Mouse (Mus musculus) lung, postnatal 0 days (tissue): ENCODE results near the gene Mmp11. TPM values are rescaled to one million over a fixed set of nuclear protein-coding genes. Genes with fewer than 3 reads are reported as not detected.
A peak's percentile ranks its signal among the peaks of the same experiment; 100 is the strongest.

ENCODE experiments used
- ATAC-seq: fragments of 200-750 bp; cut with Nextera tagmentation; 2 replicates; pipeline ENCODE4 v1.8.0; 2017; ENCODE audit warnings: moderate library complexity
- DNase-seq: peaks from one replicate; pipeline ENCODE4 v3.0.0-alpha.2; 2016; ENCODE audit warnings: low spot score
- H3K27ac ChIP-seq: fragments of 300-500 bp; sonication (generic); 2 replicates; pipeline ENCODE4 v1.5.1; 2014; ENCODE audit warnings: antibody characterized with exemption, mild to moderate bottlenecking, low read length, mixed read lengths
- H3K27me3 ChIP-seq: fragments of 300-500 bp; sonication (generic); replicated peaks from 2 replicates; pipeline ENCODE4 v1.6.1; 2014; ENCODE audit warnings: low read length, mixed read lengths; ENCODE audit not compliant: insufficient read depth
- H3K36me3 ChIP-seq: fragments of 300-500 bp; sonication (generic); 2 replicates; pipeline ENCODE4 v1.6.1; 2014; ENCODE audit warnings: low read length, mixed read lengths; ENCODE audit not compliant: insufficient read depth
- H3K4me1 ChIP-seq: fragments of 300-500 bp; sonication (generic); 2 replicates; pipeline ENCODE4 v1.6.1; 2014; ENCODE audit warnings: antibody characterized with exemption, low read depth, low read length, mixed read lengths; ENCODE audit not compliant: insufficient read depth
- H3K4me2 ChIP-seq: fragments of 300-500 bp; sonication (generic); replicated peaks from 2 replicates; pipeline ENCODE4 v1.6.1; 2014; ENCODE audit warnings: low read depth, mild to moderate bottlenecking, low read length, moderate library complexity, mixed read lengths
- H3K4me3 ChIP-seq: fragments of 300-500 bp; sonication (generic); 2 replicates; pipeline ENCODE4 v1.5.1; 2014; ENCODE audit warnings: low read depth, low read length
- H3K9ac ChIP-seq: fragments of 300-500 bp; sonication (generic); replicated peaks from 2 replicates; pipeline ENCODE4 v1.6.1; 2014; ENCODE audit warnings: low read depth, mild to moderate bottlenecking
- H3K9me3 ChIP-seq: fragments of 300-500 bp; sonication (generic); 2 replicates; pipeline ENCODE4 v1.6.1; 2016; ENCODE audit warnings: low read length, mixed read lengths
- CTCF ChIP-seq: IDR thresholded peaks from 2 replicates; pipeline ENCODE4 v1.5.1; 2016; ENCODE audit warnings: antibody characterized with exemption, mild to moderate bottlenecking
- EP300 ChIP-seq: IDR thresholded peaks from 2 replicates; pipeline ENCODE4 v1.6.1; 2016; ENCODE audit warnings: antibody characterized with exemption, mild to moderate bottlenecking, control low read depth
- WGBS: fragments of 180-500 bp; shearing (Covaris S2); extraction: QIAGEN DNeasy Blood & Tissue Kit; methylation state at CpG from one replicate; pipeline ENCODE4 v1.1.7; 2014; 5-methylcytosine and 5-hydroxymethylcytosine counted together
- polyA plus RNA-seq: library from polyadenylated mRNA; unstranded; fragments of >200 nt; fragmentation: Nextera tagmentation; extraction: Ambion mirVana; gene quantifications from 2 replicates; pipeline ENCODE4 v1.2.1, GENCODE M21; 2015

Gene Mmp11
- polyA plus RNA-seq, 1 experiment from 2014 or later, result 118 TPM

GRCm38 (mm10) chr10:75921726-75922560 lies 14.4 kb downstream of the Mmp11 start:
- H3K4me1 ChIP-seq, result peaks cover 21% of the 10 kb centered on the region; the same call in 1 of the 2 replicates
- H3K9ac ChIP-seq, result peak overlapping the region; percentile 76
- WGBS, result 3% methylated on average over 22 of the region's 22 CpGs
- H3K9me3 ChIP-seq, result no peaks in the 10 kb centered on the region
- H3K36me3 ChIP-seq, result no peaks in the 10 kb centered on the region
- TF ChIP-seq CTCF (no peak), EP300 (no peak)
- ATAC-seq, result peak; percentile 12; the same call in 1 of the 2 replicates
- H3K4me3 ChIP-seq, result peak overlapping the region; percentile 98
- H3K27me3 ChIP-seq, result no peaks in the 10 kb centered on the region
- peak overlapping the region; percentile 86 for H3K4me2 ChIP-seq
- H3K27ac ChIP-seq, result peak overlapping the region; percentile 94
- DNase-seq, result peak; percentile 60

DNA sequence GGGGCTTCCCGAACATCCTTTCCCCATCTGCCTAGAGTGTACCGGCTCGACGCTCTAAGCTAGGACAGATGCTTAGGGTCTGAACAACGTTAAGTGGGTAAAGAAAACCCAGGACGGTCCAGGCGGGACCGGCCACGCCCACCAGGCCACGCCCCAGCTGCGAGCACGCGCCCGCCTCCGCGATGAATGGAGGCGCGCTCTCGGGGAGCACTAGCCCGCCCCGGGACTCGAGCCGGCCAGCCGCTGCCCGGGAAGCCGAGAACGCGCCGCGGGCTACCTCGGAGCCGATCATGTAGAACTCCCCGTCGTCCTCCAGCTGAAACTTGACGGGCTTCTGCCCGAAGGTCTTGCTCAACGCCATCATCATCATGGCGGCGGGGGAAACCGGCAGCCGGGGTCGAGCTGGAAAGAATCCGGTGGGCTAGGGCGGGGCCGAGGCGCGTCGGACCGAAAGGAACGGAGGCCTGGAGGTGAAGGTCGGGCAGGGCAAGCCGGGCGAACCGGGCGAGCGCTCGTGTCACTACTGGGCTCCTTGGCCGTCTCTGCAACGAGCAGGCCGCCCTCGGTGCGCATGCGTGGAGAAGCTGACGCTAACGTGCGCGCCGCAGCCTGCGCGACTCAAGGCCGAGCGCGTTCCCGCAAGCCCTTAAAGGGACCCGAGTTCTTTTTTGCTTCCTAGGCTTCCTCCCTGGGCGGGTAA lies 15.1 kb downstream of the Mmp11 start, which contains the start of gene Smarcb1:
Gene Smarcb1, minus strand, starts transcription at position 592 of the 700 bp plus-strand sequence.
- H3K4me2 ChIP-seq, result peak within 1 kb of the TSS; percentile 86
- peak within 1 kb of the TSS; percentile 94 for H3K27ac ChIP-seq
- no peaks in the 10 kb centered on the region for H3K36me3 ChIP-seq
- H3K27me3 ChIP-seq, result no peaks in the 10 kb centered on the region
- peak; percentile 99 for DNase-seq
- H3K4me3 ChIP-seq, result peak within 1 kb of the TSS; percentile 98
- TF ChIP-seq CTCF (no peak), EP300 (no peak)
- under 1% methylated on average over 69 of the region's 76 CpGs for WGBS
- peak within 1 kb of the TSS; percentile 76 for H3K9ac ChIP-seq
- no peaks in the 10 kb centered on the region for H3K9me3 ChIP-seq
- peaks cover 21% of the 10 kb centered on the region; the same call in 1 of the 2 replicates for H3K4me1 ChIP-seq
- ATAC-seq, result peak; percentile 91

DNA sequence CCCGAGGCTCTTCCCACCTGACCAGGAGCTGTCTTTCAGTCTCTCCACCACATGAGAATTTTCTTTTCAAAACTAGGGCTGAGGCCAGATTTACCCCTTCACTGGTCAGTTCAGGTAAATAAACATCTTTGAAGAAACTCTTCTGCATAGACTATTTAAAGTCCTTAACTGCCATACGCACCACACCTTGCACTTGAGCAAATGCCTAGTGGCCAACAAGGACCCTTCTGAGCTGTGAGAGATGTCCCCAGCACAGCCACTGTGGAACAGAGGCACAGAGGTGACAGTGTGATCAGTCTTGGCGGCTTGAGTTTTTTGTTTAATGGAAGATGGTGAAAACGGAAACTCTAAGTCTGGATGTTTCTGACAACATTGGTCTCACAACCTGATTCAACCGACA lies 17.3 kb downstream of the Mmp11 start:
- Histone ChIP-seq H3K4me2 (no peak overlapping the region), H3K4me1 (peaks cover 21% of the 10 kb centered on the region; the same call in 1 of the 2 replicates), H3K27me3 (no peaks in the 10 kb centered on the region), H3K4me3 (no peak overlapping the region), H3K9ac (no peak overlapping the region), H3K27ac (peak overlapping the region; percentile 43), H3K9me3 (no peaks in the 10 kb centered on the region), H3K36me3 (no peaks in the 10 kb centered on the region)
- peak; percentile 78 for DNase-seq
- peak; percentile 55 for ATAC-seq
- TF ChIP-seq EP300, result peak; percentile 85
- TF ChIP-seq CTCF, result no peak
- WGBS, result 44% methylated on average over 5 of the region's 5 CpGs

DNA sequence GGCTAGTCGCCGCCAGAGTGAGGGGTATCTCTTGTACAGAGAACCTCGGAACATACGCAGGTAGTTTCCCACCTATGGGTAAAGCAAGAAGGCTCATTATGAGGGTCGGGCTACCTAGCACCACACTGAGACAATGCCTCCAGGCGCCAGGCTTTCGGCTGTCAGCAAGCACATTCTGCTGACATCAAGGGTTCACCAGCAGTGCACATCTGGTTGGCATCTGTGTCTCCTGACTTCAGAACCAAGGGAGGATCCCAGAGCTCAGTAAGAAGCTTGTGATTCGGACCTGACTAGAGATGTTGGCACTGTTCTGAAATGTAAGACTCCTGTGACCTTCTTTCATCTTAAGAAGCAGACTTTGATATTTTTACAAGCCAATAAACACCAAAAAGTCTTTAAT lies 19.5 kb downstream of the Mmp11 start:
- no peak overlapping the region for H3K4me3 ChIP-seq
- H3K27ac ChIP-seq, result no peak overlapping the region
- DNase-seq (no peak), ATAC-seq (no peak)
- H3K9ac ChIP-seq, result no peak overlapping the region
- H3K4me1 ChIP-seq, result peaks cover 18% of the 10 kb centered on the region; the same call in 1 of the 2 replicates
- WGBS, result 84% methylated on average over 8 of the region's 8 CpGs
- TF ChIP-seq CTCF (no peak), EP300 (no peak)
- H3K36me3 ChIP-seq, result no peaks in the 10 kb centered on the region
- no peak overlapping the region for H3K4me2 ChIP-seq
- H3K27me3 ChIP-seq, result no peaks in the 10 kb centered on the region
- no peaks in the 10 kb centered on the region for H3K9me3 ChIP-seq

DNA sequence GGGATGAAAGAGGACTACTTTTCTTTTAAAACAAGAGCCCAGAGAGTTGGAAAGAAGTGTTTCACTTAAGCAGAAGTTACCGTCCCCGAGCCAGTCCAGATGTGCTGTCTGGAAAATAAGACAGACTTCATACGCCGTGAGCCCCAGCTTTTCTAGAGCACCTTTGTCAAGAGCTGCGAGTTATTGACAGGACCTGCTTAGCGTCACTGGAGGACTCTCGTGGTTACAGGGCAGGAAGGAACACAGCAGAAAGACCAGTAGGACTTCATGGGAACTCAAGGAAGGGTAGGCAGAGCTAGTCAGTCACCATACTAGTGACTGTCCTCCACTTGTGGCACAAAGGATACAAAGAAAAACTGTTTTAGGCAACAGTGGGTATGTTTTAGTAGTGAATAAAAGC lies 20.7 kb downstream of the Mmp11 start:
- H3K27me3 ChIP-seq, result no peaks in the 10 kb centered on the region
- H3K4me3 ChIP-seq, result no peak overlapping the region
- H3K9me3 ChIP-seq, result no peaks in the 10 kb centered on the region
- WGBS, result 62% methylated on average over 7 of the region's 7 CpGs
- H3K9ac ChIP-seq, result no peak overlapping the region
- TF ChIP-seq CTCF (no peak), EP300 (no peak)
- peak overlapping the region; percentile 4 for H3K27ac ChIP-seq
- H3K36me3 ChIP-seq, result no peaks in the 10 kb centered on the region
- peaks cover 14% of the 10 kb centered on the region; the same call in 1 of the 2 replicates for H3K4me1 ChIP-seq
- ATAC-seq, result no peak; the same call in 1 of the 2 replicates
- peak; percentile 43 for DNase-seq
- no peak overlapping the region for H3K4me2 ChIP-seq

DNA sequence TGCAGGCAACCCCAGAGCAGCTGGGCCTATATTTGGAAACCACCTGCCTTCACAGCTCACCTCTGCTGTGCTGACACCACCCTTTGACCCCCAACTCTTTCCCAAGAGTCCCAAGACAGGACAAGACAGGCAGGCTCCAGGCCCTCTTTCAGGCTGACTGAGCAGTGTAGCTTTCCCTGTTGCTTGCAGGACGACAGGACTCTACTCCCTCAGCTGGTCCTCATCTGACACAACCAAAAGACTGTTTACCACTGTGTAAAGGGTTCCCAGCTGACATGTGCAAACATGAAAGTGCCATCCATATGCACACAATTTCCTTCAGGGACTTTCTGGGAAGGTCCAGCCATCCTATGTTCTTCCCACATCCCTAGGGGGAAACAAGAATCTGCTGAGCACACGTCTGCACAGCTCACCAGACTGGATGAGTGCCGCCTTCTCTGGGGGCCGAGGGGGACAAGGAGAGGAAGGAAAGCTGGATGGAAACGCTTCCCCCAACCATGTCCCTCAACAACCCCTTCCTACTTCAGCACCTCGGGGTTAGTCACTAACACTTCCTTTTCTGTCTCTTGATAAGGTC lies 23.2 kb downstream of the Mmp11 start:
- 0 out of 2 replicates have a peak overlapping the region, but pooled peaks have one; percentile 8 for H3K9ac ChIP-seq
- ATAC-seq (peak; percentile 54), DNase-seq (no peak)
- no peaks in the 10 kb centered on the region for H3K27me3 ChIP-seq
- no peak for TF ChIP-seq CTCF
- H3K4me2 ChIP-seq, result no peak overlapping the region
- no peaks in the 10 kb centered on the region for H3K9me3 ChIP-seq
- no peak overlapping the region for H3K4me3 ChIP-seq
- peak overlapping the region; percentile 14; the same call in 1 of the 2 replicates for H3K27ac ChIP-seq
- H3K4me1 ChIP-seq, result peaks cover 3% of the 10 kb centered on the region; the same call in 1 of the 2 replicates
- H3K36me3 ChIP-seq, result peaks cover 4% of the 10 kb centered on the region
- 37% methylated on average over 6 of the region's 6 CpGs for WGBS
